Mouse (Mus musculus): ENCODE measurements around the gene Atp2a3.

- TF ChIP-seq CTCF (IDR thresholded peaks at IDR 0.05; ENCODE audit: low read depth) (no peak), EP300 (IDR thresholded peaks at IDR 0.05; ENCODE audit: low read depth) (no peak)
Measured at GRCm38 (mm10) chr11:72963058-72963788, 2.3 kb downstream of the Atp2a3 start.
